Mouse (Mus musculus) layer of hippocampus, adult 9-10 months (tissue): ENCODE data around the gene Olfr435.
"Not testable (repeated sequence)": the region's sequence is repeated elsewhere in the genome, so short reads cannot be mapped to it uniquely, and the experiment has no call there.

ENCODE experiments used
- DNase-seq: peaks from one replicate; pipeline ENCODE4 v3.0.0; 2022; ENCODE audit warnings: low spot score

The Olfr435 gene

GRCm38 (mm10) chr6:43196781-43197180, at the start of gene Olfr435:
Gene Olfr435 (plus strand): TSS chr6:43197146.
- no peak for DNase-seq

- no peak for DNase-seq
These were observed 37.4 kb upstream of the Olfr435 start for GRCm38 (mm10) chr6:43159502-43159901.

GRCm38 (mm10) chr6:43162982-43163381, 34.0 kb upstream of the Olfr435 start, which contains the start of gene Olfr437:
Gene Olfr437 (plus strand): TSS chr6:43163282.
- DNase-seq: no peak

- no peak for DNase-seq
These were observed 29.7 kb upstream of the Olfr435 start for GRCm38 (mm10) chr6:43167246-43167645.

GRCm38 (mm10) chr6:43171840-43172239, 25.1 kb upstream of the Olfr435 start, which contains the start of gene Olfr13:
Gene Olfr13 (plus strand): TSS chr6:43172140.
- no peak for DNase-seq

GRCm38 (mm10) chr6:43178129-43178528, 18.8 kb upstream of the Olfr435 start:
- DNase-seq: no peak

- DNase-seq: no peak
These were observed 18.1 kb upstream of the Olfr435 start for GRCm38 (mm10) chr6:43178584-43179501.

- no peak for DNase-seq
These were observed 6.0 kb upstream of the Olfr435 start for GRCm38 (mm10) chr6:43190986-43191385.

GRCm38 (mm10) chr6:43198094-43198493, 1.1 kb downstream of the Olfr435 start:
- DNase-seq: no peak

GRCm38 (mm10) chr6:43202786-43203185, 5.8 kb downstream of the Olfr435 start:
- no peak for DNase-seq

- no peak for DNase-seq
These were observed 8.4 kb downstream of the Olfr435 start for GRCm38 (mm10) chr6:43205355-43205754.

GRCm38 (mm10) chr6:43212873-43213272, 15.9 kb downstream of the Olfr435 start, which contains the start of gene Olfr434:
Gene Olfr434 (plus strand): TSS chr6:43213021.
- not testable (repeated sequence) for DNase-seq

- DNase-seq: not testable (repeated sequence)
These were observed 34.3 kb downstream of the Olfr435 start, which contains the start of gene Olfr47 for GRCm38 (mm10) chr6:43231255-43231654. Gene Olfr47 (plus strand): TSS chr6:43231529.

- DNase-seq: no peak
These were observed 45.1 kb downstream of the Olfr435 start for GRCm38 (mm10) chr6:43242061-43242460.

- no peak for DNase-seq
These were observed 50.5 kb downstream of the Olfr435 start for GRCm38 (mm10) chr6:43247396-43247795.

GRCm38 (mm10) chr6:43252994-43253393, 56.0 kb downstream of the Olfr435 start:
- no peak for DNase-seq
